Mouse (Mus musculus): ENCODE measurements around the gene Rap1gap2. TPM values are rescaled to one million over a fixed set of nuclear protein-coding genes. Genes with fewer than 3 reads are reported as not detected.

Gene Rap1gap2
- total RNA-seq, 2 experiments from 2014 or later, result 139 to 144 TPM

DNA sequence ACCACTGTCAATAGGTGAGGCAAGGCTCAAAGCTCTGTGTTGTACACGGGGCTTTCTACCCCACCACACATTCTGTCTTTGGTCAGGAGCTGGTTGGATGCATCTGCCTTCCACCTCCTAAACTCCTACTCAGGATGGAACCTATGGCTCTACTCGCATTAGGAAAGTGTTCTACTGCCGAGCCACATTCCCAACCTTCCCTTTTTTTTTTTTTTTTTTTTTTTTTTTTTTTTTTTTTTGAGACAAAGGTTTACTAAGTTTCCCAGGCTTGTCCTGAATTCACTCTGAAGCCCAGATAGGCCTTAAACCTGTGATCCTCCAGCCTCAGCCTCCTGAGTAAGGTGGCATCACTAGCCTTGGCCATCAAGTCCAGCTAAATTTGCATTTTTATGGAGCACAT is 90.5 kb downstream of the Rap1gap2 start:
- DNase-seq (ENCODE audit: extremely low spot score in 1 of 2, low spot score in 1 of 2), result no peak

DNA sequence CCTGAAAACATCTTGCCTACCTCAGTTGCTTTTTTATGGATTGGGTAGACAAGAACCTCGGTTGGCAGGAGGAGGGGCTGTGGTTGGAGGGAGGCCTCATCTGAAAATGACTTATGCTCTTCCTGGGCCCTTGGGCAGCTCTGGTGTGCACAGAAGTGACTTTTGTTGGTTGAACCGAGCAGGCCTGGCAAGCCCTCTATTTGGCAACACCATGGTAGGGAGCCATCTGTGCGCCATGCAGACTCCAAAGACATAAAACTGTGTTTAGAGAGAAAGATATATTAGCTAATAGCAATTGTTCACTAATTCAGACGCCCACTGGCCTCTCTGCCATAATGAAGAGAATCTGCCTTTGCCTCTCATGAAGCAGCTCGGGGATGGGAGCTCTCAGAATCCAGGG is 94.6 kb downstream of the Rap1gap2 start:
- DNase-seq (ENCODE audit: extremely low spot score in 1 of 2, low spot score in 1 of 2), result peak in 1 of 2 experiments; percentile 42

DNA sequence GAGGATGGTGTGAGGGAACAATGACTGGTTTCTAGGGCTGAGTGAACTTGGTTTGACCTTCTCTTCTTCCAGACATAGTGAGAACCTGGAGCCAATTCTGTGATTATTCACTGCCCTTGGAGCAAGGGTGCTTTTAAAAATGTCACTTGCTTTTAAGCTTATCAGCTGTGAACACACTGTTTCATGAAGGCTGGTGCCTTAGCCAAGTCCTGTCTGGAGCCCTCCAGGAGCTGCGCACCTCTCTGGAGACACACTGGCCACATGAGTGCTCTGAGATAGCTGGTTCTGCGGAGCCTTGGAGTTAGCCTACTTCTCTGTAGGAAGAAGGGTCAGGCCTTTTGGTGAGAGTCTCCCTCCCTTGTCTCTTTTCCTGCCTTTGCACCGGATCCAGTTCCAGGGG is 95.7 kb downstream of the Rap1gap2 start:
- no peak for DNase-seq (ENCODE audit: extremely low spot score in 1 of 2, low spot score in 1 of 2)

DNA sequence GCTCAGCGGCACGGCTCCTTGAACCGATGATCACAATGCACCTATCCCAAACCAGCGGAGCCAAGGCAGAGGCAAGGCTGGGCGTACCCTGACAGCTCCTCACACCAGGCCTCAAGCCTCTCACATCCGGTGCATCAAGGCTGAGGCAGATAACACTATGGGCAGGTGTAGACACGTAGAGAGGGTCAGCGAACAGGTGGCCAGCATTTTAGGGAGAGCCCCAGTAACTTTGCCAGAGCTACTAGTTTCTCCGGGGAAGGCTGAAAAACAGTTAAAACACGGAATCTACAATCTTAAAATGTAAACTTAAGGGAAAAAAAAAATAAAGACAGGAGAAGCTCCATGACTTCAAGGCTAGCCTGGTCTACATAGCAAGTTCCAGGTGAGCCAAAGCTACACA is 98.1 kb downstream of the Rap1gap2 start:
- no peak for DNase-seq (ENCODE audit: extremely low spot score in 1 of 2, low spot score in 1 of 2)

DNA sequence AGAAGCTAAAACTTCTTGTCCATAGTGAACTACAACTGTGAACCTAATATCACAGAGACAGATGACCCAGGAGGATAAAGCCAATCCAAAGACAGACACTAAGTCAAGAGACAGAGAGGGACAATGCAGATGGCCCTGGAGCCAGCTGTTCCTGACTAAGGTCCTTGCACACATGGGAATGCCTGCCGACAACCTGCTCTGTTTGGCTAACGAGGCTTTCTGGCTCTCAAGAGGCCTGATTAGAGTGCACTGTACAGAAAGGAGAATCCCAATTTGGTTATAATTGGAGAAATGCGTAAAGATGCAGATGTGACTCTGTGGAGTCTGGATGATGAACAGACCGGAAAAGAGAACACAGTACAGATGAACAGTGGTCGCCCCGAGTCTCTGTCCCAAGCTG is 104.4 kb downstream of the Rap1gap2 start:
- DNase-seq (ENCODE audit: extremely low spot score in 1 of 2, low spot score in 1 of 2), result no peak

DNA sequence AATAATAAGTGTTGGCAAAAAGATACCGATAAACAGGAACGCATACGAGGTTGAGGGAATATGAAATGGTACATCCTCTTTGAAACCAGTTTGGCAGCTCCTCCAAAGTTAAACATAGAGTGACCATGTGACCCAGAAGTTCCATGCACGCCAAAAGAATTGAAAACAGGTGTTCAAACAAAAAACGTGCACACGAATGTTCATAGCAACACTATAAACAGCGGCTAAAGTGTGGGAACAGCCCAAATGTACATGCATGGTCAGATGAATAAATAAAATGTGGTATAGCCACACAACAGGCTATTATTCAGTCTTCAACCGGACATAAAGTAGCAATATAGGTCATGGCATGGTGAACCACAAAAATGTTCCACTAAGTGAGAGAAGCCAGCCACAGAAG is 108.2 kb downstream of the Rap1gap2 start:
- no peak for DNase-seq (ENCODE audit: extremely low spot score in 1 of 2, low spot score in 1 of 2)

DNA sequence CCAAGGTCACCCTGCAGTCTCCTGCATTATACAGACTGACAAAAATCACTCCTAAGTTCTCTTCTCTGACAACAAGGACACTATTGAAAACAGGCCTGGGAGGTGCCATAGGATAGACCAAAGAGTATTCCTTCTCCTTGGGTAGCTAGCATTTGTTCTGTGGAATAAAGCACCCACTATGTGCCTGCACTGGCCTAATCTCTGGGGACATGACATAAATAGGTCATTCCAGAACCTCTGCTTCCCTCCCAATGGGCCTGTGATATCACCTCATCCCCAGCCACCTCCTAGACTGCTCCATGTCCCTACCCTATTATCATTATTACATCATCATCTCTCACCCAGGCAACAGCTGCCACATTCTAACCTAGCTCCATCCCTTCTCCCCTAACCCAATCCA is 108.7 kb downstream of the Rap1gap2 start:
- DNase-seq (ENCODE audit: extremely low spot score in 1 of 2, low spot score in 1 of 2), result no peak

DNA sequence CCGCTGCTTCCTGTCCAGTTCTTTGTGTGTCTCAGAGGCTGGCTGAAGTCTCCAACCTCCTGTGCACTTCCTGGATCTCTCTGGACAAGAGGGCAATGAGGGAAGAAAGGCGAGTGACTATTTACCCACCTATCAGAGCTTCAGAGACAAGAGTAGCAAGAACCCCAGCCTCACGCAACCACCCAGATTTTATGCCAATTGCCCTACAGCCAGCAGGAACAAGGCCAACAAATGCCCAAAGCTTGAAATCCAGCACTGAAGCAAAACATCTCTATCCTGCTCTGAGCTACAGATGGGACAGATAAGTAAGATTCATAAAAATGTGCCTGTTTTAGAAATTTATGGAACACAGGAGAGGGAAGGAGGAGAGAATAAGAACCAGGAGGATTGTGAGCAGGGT is 109.7 kb downstream of the Rap1gap2 start:
- DNase-seq (ENCODE audit: extremely low spot score in 1 of 2, low spot score in 1 of 2), result no peak

DNA sequence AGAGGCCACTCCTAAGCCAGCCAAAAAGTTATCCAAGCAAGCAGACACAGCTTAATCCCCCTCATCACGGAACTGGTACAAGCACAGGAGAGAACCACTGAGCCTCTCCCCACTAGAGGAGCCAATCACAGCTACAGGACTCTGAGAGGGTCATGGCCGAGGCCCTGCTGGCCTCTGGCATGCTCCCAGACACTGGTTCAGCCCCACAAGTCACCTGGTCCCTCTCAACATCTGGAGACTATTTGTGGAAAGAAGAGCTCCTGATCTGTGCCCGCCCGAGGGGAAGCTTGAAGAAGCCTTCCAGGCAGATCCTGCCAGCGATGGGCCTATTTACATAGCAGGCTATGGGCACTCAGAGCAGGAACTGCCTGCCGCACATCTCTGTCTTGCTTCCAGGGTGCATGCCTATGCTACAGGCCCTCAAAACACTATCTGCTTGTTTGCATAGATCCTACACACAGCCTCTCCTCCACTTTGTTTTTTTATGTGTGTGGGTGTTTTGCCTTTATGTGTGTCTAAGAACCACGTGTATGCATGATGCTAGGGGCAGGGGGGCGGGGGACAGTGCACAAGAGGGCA is 111.1 kb downstream of the Rap1gap2 start:
- no peak for DNase-seq (ENCODE audit: extremely low spot score in 1 of 2, low spot score in 1 of 2)

DNA sequence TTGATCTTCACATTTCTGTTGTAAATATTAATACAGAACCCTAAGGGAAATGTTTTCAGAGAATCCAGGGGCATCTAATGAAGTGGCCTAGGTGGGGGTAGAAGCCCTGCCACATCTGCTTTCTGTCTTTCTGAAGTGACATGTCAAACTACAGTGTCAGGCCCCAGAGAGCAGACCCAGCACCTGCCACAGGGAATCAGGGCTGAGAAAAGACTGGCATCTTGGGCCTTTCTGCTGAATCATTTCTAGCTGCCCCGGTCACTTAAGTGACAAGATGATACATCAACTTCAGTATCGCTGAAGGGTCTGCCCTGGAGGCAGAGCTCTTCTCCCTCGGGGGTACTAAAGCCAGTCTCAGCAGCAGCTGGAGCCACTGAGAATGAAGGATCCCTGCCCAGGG is 111.7 kb downstream of the Rap1gap2 start:
- DNase-seq (ENCODE audit: extremely low spot score in 1 of 2, low spot score in 1 of 2), result no peak

DNA sequence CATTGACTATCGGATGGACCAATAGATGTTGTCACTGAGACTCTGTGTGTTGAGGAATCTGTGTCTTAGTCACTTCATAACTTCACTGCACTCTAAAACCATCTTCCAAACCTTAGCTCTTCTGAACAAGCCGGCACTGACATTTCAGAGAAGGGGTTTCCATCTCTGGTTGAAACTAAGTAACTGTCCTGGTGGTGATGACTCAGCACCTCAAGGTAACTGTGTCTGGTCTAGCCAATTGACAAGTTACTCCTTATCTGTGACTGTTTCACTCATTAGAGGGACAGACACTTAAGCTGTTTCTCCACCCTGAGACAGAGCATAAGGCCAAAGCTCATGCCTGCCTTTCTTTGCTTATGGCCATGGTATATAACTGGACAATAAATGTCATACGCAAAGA is 114.1 kb downstream of the Rap1gap2 start:
- no peak for DNase-seq (ENCODE audit: extremely low spot score in 1 of 2, low spot score in 1 of 2)

DNA sequence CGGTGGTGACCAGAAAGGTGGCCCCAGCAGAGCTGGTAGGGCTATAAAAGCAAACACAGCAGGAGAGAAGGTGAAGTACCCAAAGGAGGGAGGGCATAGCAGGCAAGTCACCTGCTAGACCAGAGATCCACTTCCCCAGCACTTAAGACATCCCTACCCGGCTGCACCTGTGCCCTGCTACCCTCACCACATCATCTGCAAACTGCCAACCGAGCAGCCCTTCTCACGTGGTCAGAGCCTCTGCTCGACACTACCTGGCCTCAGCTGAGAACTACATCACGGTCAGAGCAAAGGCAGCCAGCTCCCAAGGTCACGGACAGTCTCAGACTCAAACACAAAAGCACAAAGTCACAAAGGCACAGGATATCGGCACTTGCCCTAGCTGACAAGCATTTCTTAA is 116.8 kb downstream of the Rap1gap2 start:
- no peak for DNase-seq (ENCODE audit: extremely low spot score in 1 of 2, low spot score in 1 of 2)

DNA sequence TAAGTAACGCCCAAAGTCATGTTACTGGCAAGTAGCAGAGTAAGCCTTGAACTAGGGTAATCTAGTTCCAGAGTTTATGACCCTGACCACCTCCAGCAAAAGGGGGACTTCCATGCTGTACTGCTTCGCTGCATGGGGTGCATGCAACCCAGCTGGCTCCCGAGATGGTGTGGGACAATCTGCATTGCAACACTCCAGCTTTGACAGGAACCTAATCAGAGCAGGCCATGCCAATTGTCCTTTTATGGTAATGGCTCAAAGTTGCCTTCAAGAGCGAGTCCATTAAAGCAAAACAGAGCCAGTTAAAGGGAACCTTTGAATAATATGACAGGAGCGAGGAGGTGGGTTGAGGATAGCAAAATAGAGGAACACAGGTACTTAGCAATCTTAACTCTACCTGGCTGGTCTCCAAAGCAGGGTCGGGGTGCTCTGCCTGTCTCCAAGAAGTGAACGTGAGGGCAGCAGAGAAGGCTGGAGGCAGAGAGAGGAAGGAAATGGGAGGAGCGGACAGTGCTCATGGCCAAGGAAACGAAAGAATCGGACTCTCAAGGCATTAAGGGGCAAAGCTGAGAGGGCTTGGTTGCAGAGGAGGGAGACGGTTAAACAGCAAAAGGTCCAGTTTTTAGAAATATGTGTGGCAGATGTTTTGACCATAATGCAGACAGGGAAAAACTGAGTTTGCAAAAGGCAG is 117.4 kb downstream of the Rap1gap2 start:
- no peak for DNase-seq (ENCODE audit: extremely low spot score in 1 of 2, low spot score in 1 of 2)

DNA sequence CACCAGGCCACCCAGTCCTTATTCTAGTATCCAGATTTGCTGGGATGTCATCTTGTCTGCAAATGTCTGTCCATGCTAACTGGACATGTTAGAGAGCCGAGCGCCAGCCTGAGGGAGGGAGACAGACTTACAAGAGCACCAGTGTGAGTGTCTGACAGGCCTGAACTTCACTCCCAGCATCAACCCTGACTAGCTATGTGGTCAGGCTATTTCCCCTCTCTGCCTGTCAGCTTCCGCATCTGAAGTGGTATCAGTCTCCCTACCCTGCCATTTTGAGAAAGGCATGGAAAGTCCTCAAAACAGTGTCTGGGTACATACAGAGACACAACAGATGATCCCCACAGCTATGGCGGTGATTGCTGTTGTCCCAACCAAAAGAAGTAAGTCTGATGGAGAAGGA is 119.6 kb downstream of the Rap1gap2 start:
- no peak for DNase-seq (ENCODE audit: extremely low spot score in 1 of 2, low spot score in 1 of 2)

DNA sequence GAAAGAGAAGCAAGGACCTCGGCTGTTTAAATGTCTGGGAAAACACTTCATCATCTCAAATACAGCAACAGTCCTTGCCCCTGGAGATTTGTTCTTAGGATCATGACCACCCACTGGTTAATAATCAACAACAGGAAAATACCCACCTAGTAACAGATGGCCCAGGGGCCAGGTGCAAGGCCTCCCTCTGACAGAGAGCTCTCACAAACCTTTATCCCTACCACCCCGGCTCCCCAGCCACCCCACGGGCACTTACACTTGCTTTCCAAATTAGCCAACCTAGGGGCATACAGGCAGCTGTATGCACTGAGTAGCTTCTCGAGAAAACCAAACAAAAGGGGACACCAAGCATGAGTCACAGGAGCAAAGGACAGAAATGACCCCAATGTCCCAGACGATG is 121.5 kb downstream of the Rap1gap2 start:
- no peak for DNase-seq (ENCODE audit: extremely low spot score in 1 of 2, low spot score in 1 of 2)

DNA sequence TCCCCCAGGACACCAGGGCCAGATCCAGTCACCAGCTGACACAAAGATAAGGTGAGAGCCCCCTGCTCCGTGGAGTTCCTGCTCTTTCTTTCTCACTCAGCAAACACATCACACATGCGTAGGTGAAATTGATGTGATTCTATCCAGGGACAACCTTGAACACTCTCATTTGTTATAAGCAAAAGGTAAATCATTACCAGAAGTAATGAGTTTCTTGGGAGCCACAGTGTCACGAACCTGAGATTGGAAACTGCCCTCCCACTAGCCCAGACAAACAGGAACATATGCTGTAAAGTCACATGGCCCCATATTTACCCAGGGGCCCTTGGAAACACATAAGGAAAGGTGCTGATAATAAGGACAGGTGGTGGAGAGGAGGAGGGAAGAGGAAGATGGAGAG is 122.8 kb downstream of the Rap1gap2 start:
- no peak for DNase-seq (ENCODE audit: extremely low spot score in 1 of 2, low spot score in 1 of 2)

DNA sequence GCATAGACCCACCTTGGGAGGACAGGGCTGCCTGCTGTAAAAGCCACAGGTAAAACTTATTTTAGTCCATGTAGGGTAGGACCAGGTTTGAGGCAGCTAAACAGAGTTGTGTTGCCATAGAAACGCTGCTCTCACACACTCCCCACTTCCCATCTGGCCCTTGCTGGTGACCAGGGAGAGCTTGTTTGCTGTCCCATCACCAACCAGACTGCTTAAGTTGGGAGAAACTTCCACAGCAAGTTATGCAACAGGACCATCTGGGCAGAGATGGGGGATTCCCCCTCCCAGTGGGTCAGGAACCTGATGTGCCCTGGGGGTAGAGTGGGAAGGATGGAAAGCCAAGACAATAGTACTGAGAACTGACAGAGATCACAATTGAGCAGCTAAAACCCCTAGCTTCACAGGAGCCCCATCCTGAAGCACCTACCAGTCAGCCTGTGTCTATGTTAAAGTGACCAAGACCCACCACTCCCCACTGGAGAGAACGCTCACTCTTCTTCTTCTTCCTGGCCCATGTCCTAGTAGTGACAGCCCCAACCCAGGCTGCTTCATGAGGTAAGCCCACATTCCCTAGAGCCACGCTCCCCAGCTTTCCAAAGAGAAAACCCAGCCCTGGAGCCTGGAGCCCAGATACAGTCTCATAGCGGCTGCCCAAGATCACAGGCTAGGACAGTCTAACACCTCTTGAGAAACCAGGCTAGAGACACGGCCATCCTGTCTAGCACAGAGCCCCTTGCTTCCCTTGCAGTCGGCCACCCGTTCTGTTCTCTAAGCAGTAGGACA is 125.1 kb downstream of the Rap1gap2 start:
- no peak for DNase-seq (ENCODE audit: extremely low spot score in 1 of 2, low spot score in 1 of 2)

DNA sequence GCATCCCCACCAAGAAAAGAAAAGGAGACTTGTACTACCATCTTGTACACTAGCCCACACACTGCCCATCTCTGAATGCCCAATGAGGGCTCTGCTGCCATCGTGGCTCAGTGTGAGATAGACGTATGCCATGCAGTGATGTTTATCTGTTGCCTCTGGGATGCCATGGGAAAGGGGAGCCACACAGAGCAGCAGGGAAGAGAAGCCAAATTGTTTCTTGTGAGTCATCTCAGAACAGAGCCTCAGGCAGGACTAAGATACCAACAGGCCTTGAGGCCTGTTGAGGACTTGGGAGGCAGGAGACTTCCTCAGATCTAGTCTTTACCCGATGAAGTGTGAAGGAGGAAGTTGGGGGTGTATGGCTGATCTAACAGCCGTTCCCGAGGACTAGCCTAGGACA is 126.8 kb downstream of the Rap1gap2 start:
- DNase-seq (ENCODE audit: extremely low spot score in 1 of 2, low spot score in 1 of 2), result no peak

DNA sequence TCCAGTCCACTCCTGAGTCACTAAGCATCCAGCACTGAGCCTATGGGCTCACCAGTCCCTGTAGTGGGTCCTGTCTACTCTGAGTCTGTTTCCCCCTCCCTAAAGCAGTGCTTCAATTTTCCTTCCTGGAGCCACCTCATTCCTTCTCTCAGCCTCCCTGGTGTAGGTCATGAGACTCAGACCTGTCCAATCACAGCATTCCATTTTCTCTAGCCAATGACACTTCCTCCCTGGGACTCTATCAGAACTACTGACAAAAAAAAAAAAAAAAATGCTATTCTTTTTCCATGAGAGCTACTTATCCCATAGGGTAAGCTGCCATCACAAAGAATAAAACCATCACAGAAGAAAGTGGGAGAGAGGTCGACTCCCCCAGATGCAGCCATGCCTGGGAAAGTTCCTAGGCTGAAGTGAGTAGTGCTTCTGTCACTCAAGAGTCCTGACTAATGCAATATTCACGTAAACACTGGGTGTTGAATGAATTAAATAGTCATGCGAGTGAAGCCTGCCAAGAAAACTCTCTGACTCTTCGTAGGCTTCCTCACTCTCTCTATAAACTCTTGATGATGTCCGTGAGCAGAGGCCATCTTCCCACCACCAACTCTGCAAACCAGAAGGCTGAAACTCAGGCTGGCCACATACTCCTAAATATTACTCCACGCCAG is 127.4 kb downstream of the Rap1gap2 start:
- DNase-seq (ENCODE audit: extremely low spot score in 1 of 2, low spot score in 1 of 2), result no peak

DNA sequence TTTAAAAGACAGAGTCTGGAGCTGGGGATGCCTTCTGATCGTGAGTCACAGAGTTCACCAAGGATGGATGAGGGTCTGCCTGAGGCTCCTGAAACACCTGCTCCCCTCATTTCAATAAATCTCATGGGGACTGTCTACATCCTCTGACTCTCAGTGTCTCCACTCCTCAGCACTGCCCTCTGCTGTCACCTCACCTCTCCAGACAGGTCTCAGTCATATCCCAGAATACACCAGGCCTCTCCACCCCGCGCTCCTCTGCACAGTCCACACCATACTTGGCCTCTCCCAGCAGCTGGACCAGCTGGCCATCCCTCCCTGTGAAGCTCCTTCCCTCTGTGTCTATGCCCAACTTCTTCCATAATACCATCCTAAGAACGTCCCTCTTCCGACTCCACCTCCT is 128.9 kb downstream of the Rap1gap2 start:
- DNase-seq (ENCODE audit: extremely low spot score in 1 of 2, low spot score in 1 of 2), result no peak

DNA sequence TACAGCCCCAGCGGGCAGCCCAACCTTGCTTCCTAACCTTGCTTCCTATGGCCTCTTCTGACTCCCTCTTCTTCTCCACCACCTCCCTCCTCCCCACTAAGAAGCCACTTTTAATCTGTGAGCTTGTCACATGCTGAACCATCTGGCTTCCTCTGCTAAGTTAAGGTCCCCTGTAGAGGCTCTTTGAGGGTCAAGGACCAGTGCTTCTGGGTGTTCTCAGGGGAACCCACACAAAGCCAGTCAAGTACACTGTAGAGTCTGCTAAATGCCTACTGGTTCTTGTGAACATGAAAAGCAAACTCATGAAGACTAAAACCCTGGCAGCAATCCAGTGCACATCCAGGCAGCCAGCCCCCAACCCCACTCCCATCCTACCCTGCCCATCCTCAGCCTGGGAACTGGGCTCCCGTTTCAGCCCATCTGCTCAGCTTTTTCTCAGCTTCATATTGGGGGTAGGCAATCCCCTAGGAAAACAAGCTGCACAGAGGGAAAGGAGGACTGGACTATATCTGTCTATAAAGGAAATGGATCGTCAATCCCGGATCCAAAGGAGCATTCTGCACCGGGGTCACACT is 130.9 kb downstream of the Rap1gap2 start:
- peak in 1 of 2 experiments; percentile 29 for DNase-seq (ENCODE audit: extremely low spot score in 1 of 2, low spot score in 1 of 2)
